Mouse (Mus musculus): ENCODE results near the gene Ap4s1. TPM values are rescaled to one million over a fixed set of nuclear protein-coding genes. Genes with fewer than 3 reads are reported as not detected.

The Ap4s1 gene
- polyA plus RNA-seq, 1 experiment from 2014 or later, result 29.3 TPM

DNA sequence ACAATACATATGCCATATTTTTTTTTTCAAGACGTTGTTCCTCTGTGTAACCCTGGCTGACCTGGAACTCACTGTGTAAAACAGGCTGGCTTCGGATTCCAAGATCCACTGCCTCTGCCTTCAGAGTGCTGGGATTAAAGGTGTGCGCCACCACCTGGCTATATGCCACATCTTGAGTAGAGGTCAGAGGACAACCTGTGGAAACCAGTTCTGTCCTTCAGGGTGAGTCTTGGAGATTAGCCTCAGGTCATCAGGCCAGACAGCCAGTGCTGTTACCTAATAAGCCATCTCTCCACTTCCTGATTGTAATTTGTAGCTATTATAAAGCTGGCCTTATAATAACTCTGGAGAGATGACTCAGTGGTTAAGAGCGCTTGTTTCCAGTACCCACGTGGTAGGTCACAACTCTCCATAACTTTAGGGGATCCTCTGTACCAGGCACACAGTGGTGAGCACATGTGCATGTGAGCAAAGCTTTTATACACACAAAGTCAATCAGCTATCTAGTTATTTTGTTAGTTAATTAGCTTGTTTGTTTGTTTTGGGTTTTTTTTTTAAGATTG is 15.9 kb downstream of the Ap4s1 start:
- no peak overlapping the region for H3K27ac ChIP-seq
- H3K4me1 ChIP-seq, result no peaks in the 10 kb centered on the region
- peaks cover 2% of the 10 kb centered on the region; the same call in 1 of the 2 replicates for H3K36me3 ChIP-seq
- H3K4me2 ChIP-seq, result no peak overlapping the region
- ATAC-seq (ENCODE audit: insufficient number of reproducible peaks, low FRiP score, low TSS enrichment, low read depth), result no peak
- H3K27me3 ChIP-seq, result no peaks in the 10 kb centered on the region
- H3K9ac ChIP-seq, result no peak overlapping the region
- 73% methylated on average over 5 of the region's 5 CpGs for WGBS
- H3K9me3 ChIP-seq, result no peaks in the 10 kb centered on the region
- H3K4me3 ChIP-seq, result no peak overlapping the region

DNA sequence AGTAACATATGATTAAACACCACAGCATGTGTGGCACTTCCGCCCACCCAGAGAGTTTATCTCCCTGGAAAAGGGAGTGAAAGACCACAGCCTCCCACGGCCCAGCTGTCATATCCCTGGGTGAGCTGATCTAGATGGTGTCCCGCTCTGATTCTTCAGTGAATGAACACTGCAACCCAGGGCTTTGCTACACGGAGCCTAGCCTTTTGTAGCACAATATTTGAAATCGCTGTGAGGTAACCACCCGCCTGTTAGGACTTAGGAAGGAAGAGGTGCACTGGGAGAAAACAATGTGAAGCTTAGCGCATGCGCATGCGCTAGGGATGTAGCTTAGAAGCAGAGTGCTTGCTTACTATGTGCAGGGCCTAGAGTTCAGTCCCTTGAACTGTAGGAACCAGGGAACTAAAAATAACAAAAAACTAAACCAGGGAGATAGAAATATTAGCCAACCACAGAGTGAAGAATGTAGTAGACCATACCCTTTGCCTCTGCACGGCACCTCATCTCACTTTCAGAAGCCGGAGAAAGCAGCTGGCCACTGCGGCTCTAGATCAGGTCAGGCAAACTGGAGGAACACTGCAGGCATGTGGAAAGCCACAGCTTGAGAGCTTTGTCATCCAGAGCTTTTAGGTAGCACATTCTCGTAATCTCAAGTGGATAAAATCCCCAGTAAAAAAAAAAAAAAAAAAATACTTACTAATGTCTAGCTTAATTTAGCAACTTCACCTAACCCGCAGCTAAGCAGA is 18.3 kb downstream of the Ap4s1 start:
- WGBS, result 72% methylated on average over 14 of the region's 14 CpGs
- H3K9me3 ChIP-seq, result no peaks in the 10 kb centered on the region
- no peaks in the 10 kb centered on the region for H3K27me3 ChIP-seq
- H3K27ac ChIP-seq, result 0 out of 2 replicates have a peak overlapping the region, but pooled peaks have one; percentile 33
- no peak overlapping the region for H3K4me2 ChIP-seq
- no peak overlapping the region for H3K9ac ChIP-seq
- H3K4me1 ChIP-seq, result no peaks in the 10 kb centered on the region
- no peak for ATAC-seq (ENCODE audit: insufficient number of reproducible peaks, low FRiP score, low TSS enrichment, low read depth)
- no peak overlapping the region for H3K4me3 ChIP-seq
- H3K36me3 ChIP-seq, result peaks cover 2% of the 10 kb centered on the region; the same call in 1 of the 2 replicates

DNA sequence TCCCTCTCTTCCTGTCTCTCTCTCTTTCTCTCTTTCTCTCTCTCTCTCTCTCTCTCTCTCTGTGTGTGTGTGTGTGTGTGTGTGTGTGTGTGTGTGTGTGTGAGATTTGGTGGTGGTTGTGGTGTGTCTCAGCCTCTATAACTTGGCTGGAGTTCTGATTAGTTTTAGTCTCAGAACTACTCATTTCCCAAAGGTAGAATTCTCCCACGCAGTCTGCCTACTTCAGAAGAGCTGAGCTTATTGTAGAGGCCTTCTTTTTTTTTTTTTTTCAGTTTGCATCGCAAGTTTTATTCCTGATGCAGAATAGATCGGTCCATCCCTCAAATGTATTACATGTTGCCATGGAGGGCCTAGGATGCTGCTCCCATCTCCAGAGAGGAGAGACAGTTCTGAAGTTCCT is 18.9 kb downstream of the Ap4s1 start:
- no peak overlapping the region for H3K9ac ChIP-seq
- H3K36me3 ChIP-seq, result peaks cover 2% of the 10 kb centered on the region; the same call in 1 of the 2 replicates
- 87% methylated on average over 3 of the region's 3 CpGs for WGBS
- no peak overlapping the region for H3K27ac ChIP-seq
- H3K4me3 ChIP-seq, result no peak overlapping the region
- no peak overlapping the region for H3K4me2 ChIP-seq
- H3K9me3 ChIP-seq, result no peaks in the 10 kb centered on the region
- H3K27me3 ChIP-seq, result no peaks in the 10 kb centered on the region
- H3K4me1 ChIP-seq, result no peaks in the 10 kb centered on the region
- ATAC-seq (ENCODE audit: insufficient number of reproducible peaks, low FRiP score, low TSS enrichment, low read depth), result no peak

DNA sequence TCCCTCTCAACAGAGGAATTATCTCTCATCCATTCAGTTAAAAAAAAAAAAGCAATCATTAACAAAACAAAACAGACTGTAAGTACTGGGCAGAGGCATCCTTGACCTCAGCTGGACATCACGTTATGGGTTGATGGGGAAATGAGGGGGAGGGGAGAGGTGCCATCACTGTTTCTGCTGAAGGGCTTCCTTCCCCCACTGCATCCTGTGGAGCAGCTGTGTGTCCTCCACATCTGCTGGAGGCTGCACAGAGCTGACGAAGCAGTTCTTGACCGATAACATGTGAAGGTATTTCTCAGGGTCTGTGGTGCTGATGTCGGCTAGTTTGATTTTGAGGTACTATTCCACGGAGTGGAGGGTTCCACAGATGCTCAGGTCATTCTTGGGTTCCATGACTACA is 19.3 kb downstream of the Ap4s1 start:
- Histone ChIP-seq H3K27ac (no peak overlapping the region), H3K4me2 (no peak overlapping the region), H3K4me3 (no peak overlapping the region), H3K9me3 (no peaks in the 10 kb centered on the region), H3K9ac (no peak overlapping the region), H3K27me3 (no peaks in the 10 kb centered on the region), H3K4me1 (no peaks in the 10 kb centered on the region), H3K36me3 (peaks cover 2% of the 10 kb centered on the region; the same call in 1 of the 2 replicates)
- 65% methylated on average over 5 of the region's 5 CpGs for WGBS
- no peak for ATAC-seq (ENCODE audit: insufficient number of reproducible peaks, low FRiP score, low TSS enrichment, low read depth)

DNA sequence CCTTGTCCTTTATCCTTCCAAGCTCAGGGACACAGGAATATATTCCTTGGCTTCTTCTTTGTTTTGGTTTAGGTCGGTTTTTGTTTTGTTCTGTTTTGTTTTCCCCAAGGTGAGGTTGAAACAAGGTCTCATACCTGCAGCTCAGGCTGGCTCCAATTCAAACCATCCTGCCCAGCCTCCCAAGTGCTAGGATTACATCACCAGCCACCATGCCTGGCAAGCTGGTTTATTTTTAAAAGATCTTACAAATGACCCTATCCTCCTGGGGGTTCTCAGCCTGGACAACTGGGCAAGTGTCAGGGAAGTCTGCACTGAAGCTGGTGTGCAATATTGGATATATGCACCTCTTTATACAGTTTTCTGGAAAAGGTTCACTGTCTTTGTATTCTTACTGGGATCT is 21.9 kb downstream of the Ap4s1 start:
- Histone ChIP-seq H3K9me3 (no peaks in the 10 kb centered on the region), H3K9ac (no peak overlapping the region), H3K4me1 (no peaks in the 10 kb centered on the region), H3K27me3 (no peaks in the 10 kb centered on the region), H3K4me3 (no peak overlapping the region), H3K4me2 (no peak overlapping the region), H3K36me3 (no peaks in the 10 kb centered on the region), H3K27ac (no peak overlapping the region)
- WGBS, result 62% methylated on average over 1 of the region's 1 CpGs
- ATAC-seq (ENCODE audit: insufficient number of reproducible peaks, low FRiP score, low TSS enrichment, low read depth), result no peak

DNA sequence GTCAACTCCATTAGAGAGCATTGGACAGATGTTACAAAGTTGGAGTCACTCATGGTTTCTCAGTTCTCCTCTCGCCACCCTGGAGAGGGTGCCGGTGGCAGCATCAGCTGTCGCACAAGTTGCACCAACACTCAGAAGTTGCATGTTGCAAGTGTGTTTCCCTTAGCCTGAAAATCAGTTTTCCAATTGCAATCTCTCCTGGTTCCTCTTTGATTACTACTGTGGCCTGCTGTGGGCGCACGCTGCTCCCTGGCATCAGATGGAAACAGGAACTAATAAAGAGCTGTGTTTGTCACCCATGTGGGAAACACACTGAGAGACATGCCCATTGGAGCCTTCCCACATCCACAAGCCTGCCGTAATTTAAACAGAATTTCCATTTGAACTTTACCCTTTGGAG is 27.8 kb downstream of the Ap4s1 start:
- Histone ChIP-seq H3K9ac (no peak overlapping the region), H3K4me3 (no peak overlapping the region), H3K4me2 (no peak overlapping the region), H3K27me3 (no peaks in the 10 kb centered on the region), H3K36me3 (peaks cover 11% of the 10 kb centered on the region; the same call in 1 of the 2 replicates), H3K4me1 (no peaks in the 10 kb centered on the region), H3K27ac (no peak overlapping the region), H3K9me3 (no peaks in the 10 kb centered on the region)
- ATAC-seq (ENCODE audit: insufficient number of reproducible peaks, low FRiP score, low TSS enrichment, low read depth), result no peak
- WGBS, result 89% methylated on average over 6 of the region's 6 CpGs

DNA sequence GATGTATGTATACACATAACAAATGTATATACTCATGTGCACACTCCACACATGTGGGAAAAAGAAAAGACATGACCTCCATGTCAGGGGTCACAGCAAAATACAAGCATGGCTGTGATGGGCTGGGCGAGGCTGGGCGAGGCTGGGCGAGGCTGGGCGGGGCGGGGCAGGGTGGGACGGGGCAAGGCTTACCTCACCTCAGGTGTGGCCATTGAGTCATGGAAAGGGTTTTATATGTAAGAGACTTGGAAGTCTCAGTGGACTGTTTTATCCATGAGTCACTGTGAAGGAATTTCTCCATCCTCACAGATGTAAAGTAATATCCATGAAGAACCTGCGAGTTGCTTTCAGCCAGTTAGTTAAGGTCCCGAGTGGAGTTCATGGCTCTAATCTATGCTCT is 31.0 kb downstream of the Ap4s1 start:
- H3K27me3 ChIP-seq, result no peaks in the 10 kb centered on the region
- WGBS, result 88% methylated on average over 8 of the region's 8 CpGs
- H3K27ac ChIP-seq, result no peak overlapping the region
- no peaks in the 10 kb centered on the region for H3K9me3 ChIP-seq
- H3K4me3 ChIP-seq, result no peak overlapping the region
- ATAC-seq (ENCODE audit: insufficient number of reproducible peaks, low FRiP score, low TSS enrichment, low read depth), result no peak
- peaks cover 11% of the 10 kb centered on the region; the same call in 1 of the 2 replicates for H3K36me3 ChIP-seq
- no peak overlapping the region for H3K9ac ChIP-seq
- no peak overlapping the region for H3K4me2 ChIP-seq
- no peaks in the 10 kb centered on the region for H3K4me1 ChIP-seq

DNA sequence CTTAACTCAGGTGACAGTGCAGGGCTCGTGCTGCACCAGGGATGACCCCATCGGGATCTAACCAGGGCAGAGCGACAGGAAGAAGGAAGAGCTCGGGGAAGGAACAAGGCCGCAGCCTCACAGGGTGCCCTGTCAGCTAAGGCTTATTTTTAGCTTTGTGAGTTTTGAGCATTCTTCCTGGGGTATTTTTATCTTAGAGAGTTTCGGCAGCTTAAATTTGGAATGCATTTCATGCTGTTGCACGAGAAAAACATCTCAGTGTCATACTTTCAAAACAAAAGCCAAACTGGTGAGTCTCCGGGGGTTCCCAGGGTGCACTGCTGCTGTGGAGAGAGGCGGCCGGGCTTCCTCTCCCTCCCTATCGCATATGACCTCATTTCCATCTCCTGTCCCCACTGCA is 38.2 kb downstream of the Ap4s1 start:
- ATAC-seq (ENCODE audit: insufficient number of reproducible peaks, low FRiP score, low TSS enrichment, low read depth), result no peak
- peak overlapping the region; percentile 60 for H3K27ac ChIP-seq
- no peaks in the 10 kb centered on the region for H3K9me3 ChIP-seq
- no peak overlapping the region for H3K4me3 ChIP-seq
- no peak overlapping the region for H3K9ac ChIP-seq
- H3K36me3 ChIP-seq, result no peaks in the 10 kb centered on the region
- peaks cover 1% of the 10 kb centered on the region; the same call in 1 of the 2 replicates for H3K4me1 ChIP-seq
- WGBS, result 65% methylated on average over 11 of the region's 11 CpGs
- no peaks in the 10 kb centered on the region for H3K27me3 ChIP-seq
- H3K4me2 ChIP-seq, result no peak overlapping the region

DNA sequence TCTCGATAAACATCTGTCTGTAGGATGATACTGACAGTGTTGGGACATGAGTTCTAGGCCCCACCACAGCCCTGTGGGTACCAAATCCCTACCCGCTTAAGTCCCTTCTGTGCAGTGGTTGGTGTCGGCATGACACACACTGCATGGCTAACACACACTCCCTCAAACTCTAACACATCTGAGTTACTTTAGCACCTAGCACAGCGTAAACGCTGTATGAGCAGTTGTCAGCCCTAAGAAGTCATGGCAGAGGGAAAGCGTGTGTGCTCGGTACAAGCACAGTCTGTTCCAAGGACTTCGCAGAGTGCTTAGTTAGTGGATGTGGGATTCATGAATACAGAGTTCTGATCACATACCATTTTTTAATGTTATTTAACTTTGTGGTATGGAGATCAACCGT is 39.0 kb downstream of the Ap4s1 start:
- no peaks in the 10 kb centered on the region for H3K9me3 ChIP-seq
- H3K9ac ChIP-seq, result no peak overlapping the region
- H3K4me1 ChIP-seq, result peaks cover 9% of the 10 kb centered on the region; the same call in 1 of the 2 replicates
- H3K36me3 ChIP-seq, result no peaks in the 10 kb centered on the region
- WGBS, result 92% methylated on average over 9 of the region's 9 CpGs
- H3K27ac ChIP-seq, result peak overlapping the region; percentile 60; the same call in 1 of the 2 replicates
- H3K27me3 ChIP-seq, result no peaks in the 10 kb centered on the region
- H3K4me2 ChIP-seq, result no peak overlapping the region
- ATAC-seq (ENCODE audit: insufficient number of reproducible peaks, low FRiP score, low TSS enrichment, low read depth), result no peak
- no peak overlapping the region for H3K4me3 ChIP-seq

DNA sequence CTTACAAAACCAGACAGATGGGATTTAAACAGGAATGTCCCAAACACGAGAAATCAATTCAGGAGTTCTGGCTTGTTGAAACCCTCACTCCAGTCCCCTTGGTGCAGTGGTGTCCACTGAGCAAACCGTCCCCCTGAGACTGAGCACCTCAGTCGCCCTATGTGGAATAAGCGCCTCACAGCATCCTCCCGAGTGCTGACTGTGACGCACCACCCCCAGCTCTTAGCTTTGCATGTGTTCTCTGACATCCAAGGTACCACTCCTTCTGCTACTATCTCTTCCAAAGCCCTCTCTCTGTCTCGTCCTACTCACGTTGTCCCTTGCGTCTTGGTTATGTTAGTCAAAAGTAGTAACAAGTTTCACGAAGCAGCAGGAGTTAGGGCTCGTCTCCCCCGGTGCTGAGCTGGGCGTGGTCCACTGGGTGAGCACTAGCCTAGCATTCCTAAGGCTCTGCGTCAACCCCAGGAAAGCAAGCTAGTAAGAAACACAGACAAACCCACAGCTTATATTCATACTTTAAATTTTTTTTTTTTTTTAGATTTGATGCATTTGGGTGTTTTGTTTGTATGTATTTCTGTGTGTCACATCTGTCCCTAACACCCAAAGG is 43.9 kb downstream of the Ap4s1 start:
- no peaks in the 10 kb centered on the region for H3K27me3 ChIP-seq
- H3K4me1 ChIP-seq, result peaks cover 21% of the 10 kb centered on the region
- H3K4me2 ChIP-seq, result no peak overlapping the region
- 64% methylated on average over 14 of the region's 14 CpGs for WGBS
- H3K9ac ChIP-seq, result no peak overlapping the region
- H3K4me3 ChIP-seq, result no peak overlapping the region
- ATAC-seq (ENCODE audit: insufficient number of reproducible peaks, low FRiP score, low TSS enrichment, low read depth), result no peak
- H3K9me3 ChIP-seq, result no peaks in the 10 kb centered on the region
- H3K27ac ChIP-seq, result peak overlapping the region; percentile 57
- no peaks in the 10 kb centered on the region for H3K36me3 ChIP-seq

DNA sequence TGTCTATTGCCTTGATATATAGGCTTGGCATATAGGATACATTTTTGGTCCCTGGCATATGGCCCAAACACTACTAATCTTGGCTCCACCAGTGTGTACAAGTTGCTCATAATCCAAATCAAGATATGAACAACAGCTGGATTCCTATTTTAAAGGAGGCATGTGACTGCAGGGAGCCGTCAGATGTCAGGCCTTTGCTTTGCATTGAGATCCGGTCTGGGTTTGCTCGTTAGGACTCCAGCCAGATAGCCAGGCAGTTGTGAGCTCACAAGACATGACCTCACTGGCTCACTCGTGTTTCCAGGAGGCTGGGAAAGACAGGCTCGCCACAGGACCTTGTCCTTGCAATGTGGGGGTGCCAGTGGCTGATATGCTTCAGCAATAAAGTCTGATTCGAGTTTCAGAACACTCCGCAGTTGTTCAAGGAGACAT is 45.0 kb downstream of the Ap4s1 start:
- H3K4me2 ChIP-seq, result no peak overlapping the region
- no peaks in the 10 kb centered on the region for H3K27me3 ChIP-seq
- no peaks in the 10 kb centered on the region for H3K9me3 ChIP-seq
- peaks cover 21% of the 10 kb centered on the region for H3K4me1 ChIP-seq
- peak; percentile 77 for ATAC-seq (ENCODE audit: insufficient number of reproducible peaks, low FRiP score, low TSS enrichment, low read depth)
- H3K4me3 ChIP-seq, result no peak overlapping the region
- WGBS, result 34% methylated on average over 7 of the region's 7 CpGs
- H3K27ac ChIP-seq, result peak overlapping the region; percentile 57
- no peaks in the 10 kb centered on the region for H3K36me3 ChIP-seq
- H3K9ac ChIP-seq, result no peak overlapping the region

DNA sequence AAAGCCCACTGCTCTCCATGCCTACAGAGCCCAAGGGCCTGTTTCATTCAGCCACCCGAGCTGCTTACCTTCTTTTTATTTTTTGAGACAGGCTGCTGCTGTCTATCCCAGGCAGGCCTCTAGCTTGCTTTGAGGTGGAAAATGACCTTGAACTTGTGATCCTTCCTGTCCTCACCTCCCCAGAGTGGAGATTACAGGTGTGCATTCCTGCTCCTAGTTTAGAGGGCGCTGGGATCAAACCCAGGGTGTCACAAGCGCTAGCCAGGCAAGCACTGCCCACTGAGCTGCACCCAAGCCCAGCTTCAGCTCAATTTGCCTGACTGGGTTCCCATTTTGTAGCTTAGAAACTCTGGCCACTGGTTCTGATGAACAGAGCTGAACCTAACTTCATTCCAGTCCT is 45.5 kb downstream of the Ap4s1 start:
- H3K27me3 ChIP-seq, result no peaks in the 10 kb centered on the region
- peak overlapping the region; percentile 22; the same call in 1 of the 2 replicates for H3K27ac ChIP-seq
- ATAC-seq (ENCODE audit: insufficient number of reproducible peaks, low FRiP score, low TSS enrichment, low read depth), result no peak
- H3K36me3 ChIP-seq, result no peaks in the 10 kb centered on the region
- no peaks in the 10 kb centered on the region for H3K9me3 ChIP-seq
- H3K4me1 ChIP-seq, result peaks cover 21% of the 10 kb centered on the region
- H3K4me2 ChIP-seq, result no peak overlapping the region
- WGBS, result 69% methylated on average over 3 of the region's 3 CpGs
- no peak overlapping the region for H3K4me3 ChIP-seq
- no peak overlapping the region for H3K9ac ChIP-seq

All from limb, embryonic 15.5 days (tissue).